Mouse (Mus musculus): ENCODE data around the gene Usp49. TPM values are rescaled to one million over a fixed set of nuclear protein-coding genes. Genes with fewer than 3 reads are reported as not detected.
A peak's percentile ranks its signal among the peaks of the same experiment; 100 is the strongest.
"Not testable (repeated sequence)": the region's sequence is repeated elsewhere in the genome, so short reads cannot be mapped to it uniquely, and the experiment has no call there.

Gene Usp49
- total RNA-seq, 2 experiments from 2014 or later: 3.0 to 4.1 TPM

DNA sequence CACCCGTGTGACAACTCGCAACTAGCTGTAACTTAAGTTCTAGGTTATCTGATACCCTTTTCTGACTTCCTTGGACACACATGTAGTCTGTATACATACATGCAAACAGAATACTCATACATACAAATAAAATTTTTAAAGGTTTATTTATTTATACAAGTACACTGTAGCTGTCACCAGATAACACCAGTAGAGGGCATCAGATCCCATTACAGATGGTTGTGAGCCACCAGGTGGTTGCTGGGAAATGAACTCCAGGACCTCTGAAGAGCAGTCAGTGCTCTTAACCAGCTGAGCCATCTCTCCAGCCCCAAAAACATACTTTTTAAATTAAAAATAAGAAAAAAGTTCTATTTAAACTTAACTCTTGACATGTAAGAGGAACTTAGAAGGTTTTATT, 12.5 kb downstream of the Usp49 start:
- DNase-seq (ENCODE audit: low spot score in 2 of 2): no peak

DNA sequence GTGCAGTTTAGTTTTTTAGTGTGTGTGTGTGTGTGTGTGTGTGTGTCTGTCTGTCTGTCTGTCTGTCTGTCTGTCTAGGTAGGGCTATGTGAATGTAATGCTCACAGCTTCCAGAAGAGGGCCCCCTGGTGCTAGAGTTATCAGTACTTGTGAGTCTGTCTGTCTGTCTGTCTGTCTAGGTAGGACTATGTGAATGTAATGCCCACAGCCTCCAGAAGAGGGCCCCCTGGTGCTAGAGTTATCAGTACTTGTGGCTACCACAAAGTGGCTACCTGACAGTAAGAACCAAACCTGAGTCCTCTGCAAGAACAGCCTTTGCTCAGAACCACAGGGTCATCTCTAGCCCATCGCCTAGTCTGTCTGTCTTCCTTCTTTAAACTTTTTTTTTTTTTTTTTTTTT, 16.2 kb downstream of the Usp49 start:
- DNase-seq (ENCODE audit: low spot score in 2 of 2): peak; percentile 25 to 43

DNA sequence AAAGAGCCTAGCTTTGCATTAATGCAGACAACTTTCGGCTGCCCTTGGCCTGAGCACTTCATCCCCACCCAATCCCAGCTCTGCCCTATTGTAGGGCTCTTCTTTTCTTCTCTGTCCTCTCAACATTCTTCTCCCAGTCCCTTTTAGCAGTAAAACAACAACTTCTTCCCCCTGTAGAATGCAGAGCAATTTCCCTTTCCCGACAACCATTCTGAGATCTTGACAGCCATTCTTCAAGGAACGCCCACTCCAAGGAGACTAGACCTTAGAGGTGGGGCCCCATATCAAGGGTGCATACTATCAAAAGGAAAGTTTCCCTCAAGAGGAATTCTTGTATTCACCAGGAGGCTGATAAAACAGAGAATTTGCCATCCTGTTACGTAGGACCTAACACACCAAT, 18.5 kb downstream of the Usp49 start:
- no peak for DNase-seq (ENCODE audit: low spot score in 2 of 2)

DNA sequence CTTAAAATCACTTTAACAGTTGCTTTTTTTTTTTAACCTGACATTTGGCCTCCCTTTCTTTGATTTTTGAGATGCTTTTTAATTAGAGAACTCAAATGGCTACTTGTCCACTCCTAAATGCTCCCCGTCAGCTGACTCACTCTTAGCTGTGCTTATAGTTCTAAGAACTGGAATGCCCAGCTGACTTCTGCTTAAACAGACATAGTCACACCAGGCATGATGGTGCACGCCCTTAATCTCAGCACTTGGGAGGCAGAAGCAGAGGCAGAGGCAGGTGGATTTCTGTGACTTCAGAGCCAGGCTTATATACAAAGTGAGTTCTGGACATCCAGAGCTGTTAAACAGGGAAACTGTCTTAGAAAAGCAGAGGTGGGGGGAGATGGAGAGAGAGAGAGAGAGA, 21.5 kb downstream of the Usp49 start:
- no peak for DNase-seq (ENCODE audit: low spot score in 2 of 2)

DNA sequence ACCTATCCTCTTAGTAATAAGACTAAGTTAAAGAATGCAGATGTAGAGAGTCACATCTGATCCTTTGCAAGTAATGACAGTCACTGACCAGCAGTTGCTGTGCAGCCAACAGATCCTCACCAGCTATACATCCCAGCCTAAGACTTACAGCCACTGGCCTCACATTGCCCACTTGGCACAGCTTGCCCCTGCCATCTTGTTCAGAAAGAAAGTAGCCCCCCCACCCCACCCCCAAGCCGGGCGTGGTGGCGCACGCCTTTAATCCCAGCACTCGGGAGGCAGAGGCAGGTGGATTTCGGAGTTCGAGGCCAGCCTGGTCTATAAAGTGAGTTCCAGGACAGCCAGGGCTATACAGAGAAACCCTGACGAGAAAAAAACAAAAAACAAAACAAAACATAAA, 23.9 kb downstream of the Usp49 start:
- not testable (repeated sequence) for DNase-seq (ENCODE audit: low spot score in 2 of 2)

DNA sequence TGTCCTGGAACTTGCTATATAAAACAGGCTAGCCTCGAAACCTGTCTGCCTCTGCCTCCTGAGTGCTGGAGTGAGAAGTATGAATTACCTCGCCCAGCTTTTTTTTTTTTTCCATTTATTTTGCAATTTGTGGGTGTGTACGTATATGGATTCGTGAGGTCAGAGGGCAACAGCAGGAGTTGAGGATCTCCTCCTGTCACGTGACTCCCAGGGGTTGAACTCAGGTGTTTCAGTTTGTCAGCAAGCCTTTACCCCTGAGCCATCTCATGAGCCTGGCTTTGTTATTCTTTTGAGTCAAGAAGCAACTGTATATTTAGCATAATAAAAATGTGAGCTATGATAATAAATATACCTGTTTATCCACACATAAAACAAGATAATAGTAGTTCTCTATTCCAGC, 25.2 kb downstream of the Usp49 start:
- DNase-seq (ENCODE audit: low spot score in 2 of 2): no peak

DNA sequence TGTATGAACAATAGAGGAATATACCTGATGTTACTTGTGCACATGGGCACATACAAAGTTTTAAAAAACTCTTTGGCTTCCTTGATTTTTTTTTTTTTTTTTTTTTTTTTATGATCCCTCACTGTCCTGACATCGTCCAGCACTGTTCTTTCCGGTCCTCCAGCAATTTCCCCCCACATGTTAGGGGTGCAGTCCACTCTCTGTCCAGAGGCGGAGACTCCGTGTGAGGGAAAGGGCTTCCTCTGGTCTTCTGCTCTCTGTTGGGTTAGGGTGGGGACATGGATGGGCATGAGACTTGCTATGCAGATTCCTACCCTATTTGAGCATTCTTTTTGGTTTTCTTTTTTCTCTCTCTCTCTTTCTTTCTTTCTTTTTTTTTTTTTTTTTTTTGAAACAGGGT, 27.4 kb downstream of the Usp49 start:
- DNase-seq (ENCODE audit: low spot score in 2 of 2): no peak

DNA sequence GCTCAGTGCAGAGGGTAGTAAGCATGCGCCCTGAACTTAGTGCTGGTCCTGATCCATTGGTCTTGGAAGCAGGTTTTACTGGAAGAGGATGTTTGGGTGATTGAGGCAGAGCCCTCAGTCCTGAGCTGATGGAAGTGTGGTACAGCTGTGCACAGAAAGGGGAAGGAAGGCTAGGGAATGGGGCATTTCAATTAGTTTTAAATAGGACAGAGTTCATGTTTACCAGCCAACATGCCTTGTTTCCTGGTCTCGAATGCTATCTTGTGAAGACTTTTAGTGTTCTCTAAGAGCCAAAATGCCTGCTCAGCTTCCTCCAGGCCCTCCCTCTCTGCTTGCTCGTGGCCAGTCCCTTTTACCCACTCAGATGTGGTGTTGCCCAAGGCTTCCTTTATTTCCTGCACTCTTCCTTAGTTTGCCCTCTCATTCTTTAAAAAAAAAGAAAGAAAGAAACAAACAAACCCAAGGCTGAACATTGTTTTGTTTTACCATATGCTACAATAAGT, 28.3 kb downstream of the Usp49 start:
- no peak for DNase-seq (ENCODE audit: low spot score in 2 of 2)

DNA sequence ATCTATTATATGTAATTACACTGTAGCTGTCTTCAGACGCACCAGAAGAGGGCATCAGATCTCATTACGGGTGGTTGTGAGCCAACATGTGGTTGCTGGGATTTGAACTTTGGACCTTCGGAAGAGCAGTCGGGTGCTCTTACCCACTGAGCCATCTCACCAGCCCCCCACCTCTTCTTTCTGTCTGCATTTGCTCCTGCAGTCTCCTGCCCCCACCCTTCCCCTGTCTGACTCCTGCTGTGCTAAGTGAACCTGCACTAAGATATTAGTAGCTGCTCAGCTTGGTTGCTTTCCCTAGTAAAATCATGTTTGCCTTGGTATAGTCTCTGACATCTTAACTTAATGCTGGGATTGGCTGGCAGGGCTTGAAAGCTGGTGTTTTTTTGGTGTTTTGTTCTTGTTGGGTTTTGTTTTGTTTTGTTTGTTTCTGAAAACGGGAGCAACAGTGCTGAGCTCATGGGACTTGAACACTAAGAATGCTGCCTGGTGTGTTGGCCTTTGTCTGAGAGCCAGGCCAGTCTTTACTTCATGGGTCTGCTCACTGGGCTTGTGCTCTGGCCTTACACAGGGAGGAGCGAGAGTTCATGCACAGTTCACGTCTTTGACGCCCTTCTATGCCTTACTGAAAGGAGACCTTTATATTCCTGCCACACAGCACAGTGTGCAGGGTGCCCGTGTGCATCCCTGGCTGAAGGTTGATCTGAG, 32.7 kb downstream of the Usp49 start:
- no peak for DNase-seq (ENCODE audit: low spot score in 2 of 2)

DNA sequence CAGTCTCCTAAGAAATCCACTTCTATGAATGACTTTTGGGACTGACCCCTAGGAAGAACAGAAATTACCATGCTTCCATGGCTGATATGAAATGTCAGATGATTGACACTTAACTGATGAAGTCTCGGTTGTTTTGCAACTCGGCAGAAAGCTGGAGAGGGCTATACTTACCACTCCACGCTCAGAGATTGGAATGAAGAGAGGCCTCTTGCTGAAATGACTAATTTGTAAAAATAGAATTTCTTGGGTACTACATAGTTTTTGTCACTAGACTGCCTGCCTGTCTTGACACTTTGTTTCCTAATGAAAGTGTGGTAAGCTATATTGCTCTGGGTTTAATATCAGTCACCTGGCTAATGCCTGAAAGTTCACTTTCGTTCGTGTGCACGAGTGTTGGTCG, 34.0 kb downstream of the Usp49 start:
- no peak for DNase-seq (ENCODE audit: low spot score in 2 of 2)

DNA sequence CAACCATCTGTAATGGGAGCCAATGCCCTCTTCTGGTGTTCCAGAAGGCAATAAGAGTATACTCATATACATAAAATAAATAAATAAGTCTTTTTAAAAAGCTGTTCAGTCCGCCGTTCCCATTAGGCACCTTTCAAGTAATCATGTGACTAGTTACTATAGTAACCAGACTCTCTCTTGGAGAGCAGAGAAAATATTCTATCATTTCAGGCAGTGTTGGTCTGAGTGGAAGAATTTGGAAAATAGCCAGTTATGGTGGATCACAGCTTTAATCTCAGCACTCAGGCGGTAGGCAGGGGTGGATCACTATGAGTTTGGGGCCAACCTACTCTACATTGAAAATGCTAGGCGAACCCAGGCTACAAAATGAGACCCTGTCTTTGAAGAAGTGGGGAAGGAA, 38.7 kb downstream of the Usp49 start:
- no peak for DNase-seq (ENCODE audit: low spot score in 2 of 2)

DNA sequence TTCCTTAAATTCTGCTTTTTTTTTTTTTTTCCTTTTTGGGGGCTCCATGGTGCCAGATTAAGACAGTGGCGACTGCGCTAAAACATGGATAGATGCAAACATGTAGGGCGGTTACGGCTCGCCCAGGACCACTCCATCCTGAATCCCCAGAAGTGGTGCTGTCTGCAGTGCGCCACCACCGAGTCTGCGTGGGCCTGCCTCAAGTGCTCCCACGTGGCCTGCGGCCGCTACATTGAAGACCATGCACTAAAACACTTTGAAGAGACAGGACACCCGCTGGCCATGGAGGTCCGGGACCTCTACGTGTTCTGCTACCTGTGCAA, 41.5 kb downstream of the Usp49 start:
- no peak for DNase-seq (ENCODE audit: low spot score in 2 of 2)

DNA sequence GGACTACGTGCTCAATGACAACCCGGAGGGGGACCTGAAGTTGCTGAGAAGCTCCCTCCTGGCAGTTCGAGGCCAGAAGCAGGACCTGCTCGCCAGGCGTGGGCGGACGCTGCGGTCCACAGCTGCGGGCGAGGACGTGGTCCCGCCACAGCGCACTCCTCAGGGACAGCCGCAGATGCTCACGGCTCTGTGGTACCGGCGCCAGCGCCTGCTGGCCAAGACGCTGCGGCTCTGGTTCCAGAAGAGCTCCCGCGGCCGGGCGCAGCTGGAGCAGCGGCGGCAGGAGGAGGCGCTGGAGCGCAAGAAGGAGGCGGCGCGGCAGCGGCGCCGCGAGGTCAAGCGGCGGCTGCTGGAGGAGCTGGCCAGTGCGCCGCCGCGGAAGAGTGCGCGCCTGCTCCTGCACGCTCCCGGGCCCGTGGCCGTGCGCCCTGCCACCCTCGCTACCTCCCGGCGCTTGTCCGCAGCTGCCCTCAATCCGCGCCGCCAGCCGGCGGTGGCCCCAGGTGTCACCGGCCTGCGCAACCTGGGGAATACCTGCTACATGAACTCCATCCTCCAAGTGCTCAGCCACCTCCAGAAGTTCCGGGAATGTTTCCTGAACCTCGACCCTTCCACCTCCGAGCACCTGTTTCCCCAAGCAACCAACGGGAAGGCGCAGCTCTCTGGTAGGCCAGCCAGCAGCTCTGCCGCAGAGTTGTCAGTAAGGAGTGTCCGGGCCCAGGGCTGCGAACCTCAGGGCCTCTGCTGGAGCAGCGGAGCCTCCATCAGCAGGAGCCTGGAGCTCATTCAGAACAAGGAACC, 42.0 kb downstream of the Usp49 start:
- peak; percentile 49 to 57 for DNase-seq (ENCODE audit: low spot score in 2 of 2)

DNA sequence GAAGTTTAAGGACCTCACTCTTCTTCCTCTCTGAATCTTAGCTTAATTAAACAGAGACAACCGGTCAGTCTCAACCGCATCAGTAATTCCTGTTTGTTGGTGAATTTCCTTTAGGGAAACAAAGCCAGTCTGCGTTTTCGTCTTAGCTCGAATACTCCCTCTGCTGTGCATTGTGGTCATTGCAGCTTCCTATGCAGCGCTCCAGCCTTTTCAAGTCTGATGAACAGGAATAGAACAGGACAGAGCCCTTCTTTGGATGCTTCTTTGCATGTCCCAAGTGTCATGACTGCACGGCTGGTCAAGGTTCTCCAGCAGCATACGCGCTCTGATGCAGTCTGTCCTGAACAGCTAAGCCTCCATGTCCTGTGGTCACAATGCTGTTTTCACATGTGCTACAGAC, 46.1 kb downstream of the Usp49 start:
- DNase-seq (ENCODE audit: low spot score in 2 of 2): peak; percentile 66 to 79

DNA sequence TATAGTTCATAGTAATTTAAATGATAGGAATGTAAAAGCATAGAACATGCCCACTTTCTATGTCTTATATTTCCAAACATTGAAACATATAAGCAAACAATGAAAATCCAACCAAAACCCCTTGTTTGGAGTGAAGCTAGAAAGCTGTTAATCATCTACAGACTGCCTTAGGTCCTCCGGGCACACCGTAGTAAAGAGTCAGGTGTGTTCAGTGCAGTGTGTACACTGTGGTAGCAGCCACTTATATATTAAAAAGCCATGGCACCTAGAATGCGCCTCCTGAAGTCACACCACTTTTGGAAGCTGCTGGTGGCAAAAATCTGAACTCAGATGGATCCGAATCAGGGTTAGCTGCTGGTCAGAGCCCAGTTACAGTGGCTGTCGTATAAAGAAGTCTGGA, 47.7 kb downstream of the Usp49 start:
- DNase-seq (ENCODE audit: low spot score in 2 of 2): no peak

DNA sequence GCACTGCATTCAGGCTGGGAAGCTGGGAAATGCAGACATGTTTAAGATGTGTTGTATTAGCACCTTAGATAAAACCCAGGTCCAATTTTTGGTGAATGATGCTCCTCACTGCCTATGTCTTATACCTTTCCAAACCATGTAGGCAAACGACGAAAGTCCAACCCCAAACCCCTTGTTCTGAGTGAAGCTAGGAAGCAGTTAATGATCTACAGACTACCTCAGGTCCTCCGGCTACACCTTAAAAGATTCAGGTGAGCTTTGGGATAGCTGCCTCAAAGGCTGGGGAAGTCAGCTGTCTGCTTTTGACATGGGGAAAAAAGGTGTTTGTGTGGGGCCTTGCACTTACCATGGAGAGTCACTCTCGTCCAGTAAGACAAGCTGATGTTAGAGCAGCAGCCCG, 48.2 kb downstream of the Usp49 start:
- DNase-seq (ENCODE audit: low spot score in 2 of 2): no peak

DNA sequence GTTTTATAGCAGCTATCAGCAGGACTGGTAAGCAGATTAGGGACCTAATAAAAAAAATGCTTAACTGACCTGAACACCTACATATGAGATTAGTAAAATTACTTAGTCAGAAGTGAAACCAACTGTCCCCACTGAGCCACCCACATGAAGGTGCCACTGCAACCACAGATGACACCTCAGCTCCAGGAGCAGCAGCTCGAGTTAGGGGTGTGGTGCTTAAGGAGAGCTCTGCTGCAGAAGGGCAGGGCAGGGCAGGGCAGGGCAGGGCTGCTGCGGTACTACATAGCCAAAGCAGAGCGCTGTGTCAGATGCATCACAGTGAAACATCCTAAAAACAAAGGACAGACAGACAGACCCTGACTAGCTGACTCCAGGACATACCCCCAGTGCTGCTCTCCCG, 52.3 kb downstream of the Usp49 start:
- no peak for DNase-seq (ENCODE audit: low spot score in 2 of 2)

DNA sequence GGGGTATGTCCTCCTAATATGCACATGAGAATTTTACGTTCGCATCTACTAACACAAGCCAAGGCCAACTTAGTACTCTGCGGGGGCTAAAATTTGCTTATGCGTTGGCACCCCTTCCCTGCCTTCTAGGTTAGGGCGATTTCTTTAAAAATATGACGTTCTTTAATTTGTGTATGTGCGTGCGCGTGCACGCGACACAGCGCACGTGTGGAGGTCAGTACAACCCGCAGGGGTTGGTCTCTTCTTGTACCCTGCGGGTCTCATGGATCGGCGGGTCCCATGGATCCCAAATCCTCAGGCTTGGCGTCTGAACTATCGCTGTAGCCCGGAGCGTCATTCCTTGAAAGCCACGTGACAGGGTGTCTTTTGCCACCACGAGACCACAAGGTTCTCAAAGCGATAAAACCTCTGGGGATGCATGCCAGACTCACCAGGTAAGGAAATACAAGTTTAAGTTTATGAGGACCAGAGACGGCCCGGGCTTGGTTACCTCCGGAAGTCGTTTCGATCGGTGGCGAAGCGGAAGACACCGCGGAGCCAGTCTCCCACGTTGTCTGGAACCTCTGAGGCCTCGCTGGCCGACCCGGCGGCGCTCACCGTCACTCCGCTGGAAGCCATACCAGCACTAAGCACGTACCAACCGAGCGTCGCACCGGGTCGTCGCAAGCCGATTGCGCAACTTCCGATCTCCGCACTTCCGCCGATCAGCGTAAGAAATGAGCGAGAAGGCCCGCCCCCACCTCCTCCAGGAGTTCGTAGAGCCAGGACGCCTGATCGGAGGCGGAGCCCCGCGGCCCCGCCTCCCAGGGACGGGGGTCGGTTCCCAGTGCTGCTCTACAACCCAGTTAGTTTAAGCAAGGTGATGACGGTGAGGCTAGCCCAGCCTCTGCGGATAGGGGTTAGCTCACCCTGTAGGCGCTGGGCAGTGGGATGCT, 57.2 kb downstream of the Usp49 start:
- peak; percentile 89 to 90 for DNase-seq (ENCODE audit: low spot score in 2 of 2)

DNA sequence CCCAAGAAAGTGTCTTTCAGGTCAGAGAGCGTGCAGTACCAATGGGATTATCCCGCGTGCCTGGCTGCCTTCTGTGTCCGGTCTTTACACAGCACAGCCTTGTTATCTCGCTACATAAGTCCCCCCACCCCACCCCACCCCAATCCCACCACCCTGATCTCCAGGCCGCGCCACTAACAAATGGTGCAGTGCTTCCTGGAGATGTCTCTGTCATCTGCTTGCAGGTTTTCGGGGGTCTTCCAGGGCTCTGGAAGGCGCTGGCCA, 57.8 kb downstream of the Usp49 start, which contains the start of gene Tomm6:
Tomm6 (minus strand) TSS at position 43 of the 264 bp plus-strand sequence.
- DNase-seq (ENCODE audit: low spot score in 2 of 2): no peak

DNA sequence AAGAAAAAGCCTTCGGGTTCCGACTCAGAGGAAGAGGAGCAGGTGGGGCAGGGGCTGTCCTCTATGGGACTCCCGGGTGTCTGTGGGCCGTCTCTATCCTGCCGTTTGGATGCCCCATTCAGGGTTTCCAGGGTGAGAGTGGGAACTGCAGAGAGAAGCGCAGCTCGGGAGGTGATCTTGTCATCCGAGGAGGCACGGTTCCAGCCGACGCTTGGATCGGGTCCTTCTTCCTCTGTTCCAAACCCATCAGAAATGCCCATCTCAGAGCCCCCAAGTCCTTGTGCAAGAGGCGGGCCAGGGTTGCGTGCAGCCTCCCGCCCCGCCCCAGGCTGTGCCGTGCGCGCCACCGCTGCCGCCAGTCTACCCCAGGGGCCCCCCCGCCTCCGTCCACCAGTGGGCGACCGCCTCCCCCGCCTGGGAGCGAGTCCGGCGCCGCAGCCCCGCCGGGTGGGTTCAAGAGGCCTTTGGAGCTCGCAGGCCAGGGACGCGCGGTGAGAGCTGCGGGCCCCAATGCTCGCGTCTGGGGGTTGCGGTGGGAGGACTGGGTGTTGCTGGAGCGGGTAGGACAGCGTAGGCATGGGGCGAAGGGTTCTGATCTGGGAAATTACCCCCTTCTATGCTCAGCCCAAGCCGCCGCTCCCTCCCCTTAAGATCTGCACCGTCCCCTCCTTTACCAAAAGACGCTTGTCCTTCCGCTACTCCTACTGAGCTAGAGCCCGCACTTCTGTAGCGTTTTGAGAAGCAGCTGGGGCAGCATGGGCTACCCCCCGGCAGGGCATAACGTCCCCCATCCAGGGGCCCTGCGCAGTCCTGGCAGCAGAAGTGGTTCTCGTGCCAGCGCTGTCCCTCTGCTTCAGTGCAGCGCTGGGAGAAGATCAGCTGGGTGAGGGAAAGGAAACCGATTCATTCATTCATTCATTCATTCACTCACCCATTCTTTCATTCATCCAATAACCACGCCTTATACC, 58.4 kb downstream of the Usp49 start, which contains the start of gene Frs3:
Frs3 (plus strand) TSS at position 423 of the 968 bp plus-strand sequence.
- DNase-seq (ENCODE audit: low spot score in 2 of 2): peak; percentile 69 to 76
